Mouse (Mus musculus): ENCODE data around the gene Palm3.

The Palm3 gene

GRCm38 (mm10) chr8:84025863-84026262 is 4.6 kb downstream of the Palm3 start:
- no peak for DNase-seq

GRCm38 (mm10) chr8:84027449-84027848 is 6.2 kb downstream of the Palm3 start:
- no peak for DNase-seq

GRCm38 (mm10) chr8:84029272-84029671 is 8.0 kb downstream of the Palm3 start:
- no peak for DNase-seq

GRCm38 (mm10) chr8:84032777-84033176 is 11.5 kb downstream of the Palm3 start:
- DNase-seq, result no peak

GRCm38 (mm10) chr8:84038015-84038414 is 16.7 kb downstream of the Palm3 start:
- peak in 1 of 2 experiments; percentile 38 for DNase-seq

- DNase-seq, result peak; percentile 53 to 79
Observed at GRCm38 (mm10) chr8:84039050-84039449, 17.8 kb downstream of the Palm3 start.

GRCm38 (mm10) chr8:84042066-84042947 is 21.0 kb downstream of the Palm3 start, which contains the start of gene Il27ra:
Il27ra (minus strand) TSS chr8:84042589.
- peak; percentile 50 to 71 for DNase-seq

GRCm38 (mm10) chr8:84042948-84043342 is 21.7 kb downstream of the Palm3 start:
- DNase-seq, result no peak

- no peak for DNase-seq
Observed at GRCm38 (mm10) chr8:84044103-84044502, 22.8 kb downstream of the Palm3 start.

- DNase-seq, result no peak
Observed at GRCm38 (mm10) chr8:84044900-84045299, 23.6 kb downstream of the Palm3 start, which contains the start of gene Rln3. Rln3 (minus strand) TSS chr8:84045000.

GRCm38 (mm10) chr8:84046505-84046904 is 25.2 kb downstream of the Palm3 start:
- no peak for DNase-seq

- no peak for DNase-seq
Observed at GRCm38 (mm10) chr8:84048171-84048570, 26.9 kb downstream of the Palm3 start.

GRCm38 (mm10) chr8:84052746-84053145 is 31.5 kb downstream of the Palm3 start:
- no peak for DNase-seq

- DNase-seq, result no peak
Observed at GRCm38 (mm10) chr8:84053229-84053628, 32.0 kb downstream of the Palm3 start.

- DNase-seq, result no peak
Observed at GRCm38 (mm10) chr8:84057827-84058226, 36.6 kb downstream of the Palm3 start.

- no peak for DNase-seq
Observed at GRCm38 (mm10) chr8:84059226-84059625, 38.0 kb downstream of the Palm3 start.

- no peak for DNase-seq
Observed at GRCm38 (mm10) chr8:84060245-84060644, 39.0 kb downstream of the Palm3 start.

GRCm38 (mm10) chr8:84063861-84064610 is 42.8 kb downstream of the Palm3 start:
- no peak for DNase-seq

- no peak for DNase-seq
Observed at GRCm38 (mm10) chr8:84065037-84065436, 43.8 kb downstream of the Palm3 start, which contains the start of gene Gm10643. Gm10643 (minus strand) TSS chr8:84065137.

- DNase-seq, result no peak
Observed at GRCm38 (mm10) chr8:84065457-84066072, 44.3 kb downstream of the Palm3 start.

GRCm38 (mm10) chr8:84066291-84066930 is 45.1 kb downstream of the Palm3 start, which contains the start of gene Rfx1:
Rfx1 (plus strand) TSS chr8:84066834.
- peak; percentile 100 for DNase-seq

GRCm38 (mm10) chr8:84067047-84067573 is 45.8 kb downstream of the Palm3 start:
- DNase-seq, result peak; percentile 93 to 98

Data from kidney, adult 8-10 months (tissue).